Mouse (Mus musculus) T-cell, adult 2 months (primary cell): ENCODE results near the gene Coq8a.

ENCODE experiments used
- DNase-seq: peaks from one replicate; pipeline ENCODE4 v3.0.0; 2022; ENCODE audit warnings: low spot score

The Coq8a gene

DNA sequence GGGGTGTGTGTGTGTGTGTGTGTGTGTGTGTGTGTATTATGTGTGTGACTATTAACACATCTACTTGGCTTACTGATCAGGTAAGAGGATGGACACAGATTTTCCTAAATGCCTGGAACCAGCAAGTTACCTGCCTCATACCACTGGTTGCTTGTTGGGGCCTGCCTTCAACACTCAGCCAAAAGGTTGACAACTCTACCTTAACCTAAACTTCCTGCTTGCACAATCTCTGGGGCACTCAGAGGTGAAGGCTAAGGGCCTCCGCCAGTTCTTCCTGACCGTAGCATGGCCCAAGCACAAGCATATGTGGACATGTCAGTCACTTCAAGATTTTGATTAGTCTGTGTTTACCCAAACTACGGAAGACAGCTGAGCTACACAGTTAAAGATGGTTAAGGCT lies 1.4 kb downstream of the Coq8a start:
- DNase-seq: no peak

DNA sequence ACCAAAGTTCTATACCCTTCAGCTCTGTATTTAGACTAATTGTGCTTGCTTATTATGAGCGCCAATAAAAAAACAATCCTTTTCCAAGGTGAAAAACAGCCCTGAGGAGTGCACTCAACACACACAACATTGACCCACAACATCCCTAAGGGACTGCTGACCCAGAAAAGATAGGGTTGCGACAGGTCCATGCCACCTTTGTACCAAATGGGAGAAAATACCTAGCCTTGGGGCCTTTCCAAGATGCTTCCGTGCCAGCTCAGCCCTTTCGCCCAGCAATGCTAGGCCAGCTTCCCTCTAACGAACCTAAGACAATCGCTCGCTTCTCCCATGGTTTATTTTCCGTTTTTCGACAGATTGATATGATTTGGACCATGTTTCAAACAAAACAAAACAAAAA lies 2.9 kb downstream of the Coq8a start:
- no peak for DNase-seq

DNA sequence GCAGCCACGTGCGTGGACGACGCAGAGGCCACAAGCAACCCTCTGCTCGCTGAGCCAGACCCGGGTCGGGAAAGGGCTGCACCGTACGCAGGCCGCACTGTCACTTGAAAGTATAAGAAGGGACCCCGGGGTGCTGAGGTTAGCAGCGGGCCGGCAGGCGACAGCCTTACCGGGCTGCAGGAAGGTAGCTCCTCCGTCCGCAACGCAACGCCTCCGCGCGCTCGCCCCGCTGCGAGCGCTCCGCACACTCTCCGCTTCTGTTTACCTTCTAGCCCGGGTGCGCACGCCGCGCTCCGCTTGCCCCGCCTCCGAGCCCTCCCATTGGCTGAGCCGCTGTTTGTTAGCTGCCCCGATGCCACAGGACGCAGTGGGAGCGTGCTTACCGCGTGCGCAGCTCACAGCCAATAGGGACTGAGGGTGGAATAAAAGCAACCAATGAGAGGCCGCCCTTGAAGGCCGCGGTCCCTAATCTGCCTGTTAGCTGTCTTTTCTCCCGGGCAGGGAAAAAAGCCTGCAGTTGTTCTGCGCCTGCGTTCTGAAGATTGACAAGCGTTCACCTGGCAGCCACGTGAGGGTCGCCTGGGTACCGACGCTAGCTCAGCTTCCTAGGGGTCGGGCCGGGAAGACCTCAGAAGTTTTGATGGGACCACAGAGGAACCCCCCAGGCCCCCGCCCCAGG lies 3.6 kb downstream of the Coq8a start:
- DNase-seq: peak; percentile 99

DNA sequence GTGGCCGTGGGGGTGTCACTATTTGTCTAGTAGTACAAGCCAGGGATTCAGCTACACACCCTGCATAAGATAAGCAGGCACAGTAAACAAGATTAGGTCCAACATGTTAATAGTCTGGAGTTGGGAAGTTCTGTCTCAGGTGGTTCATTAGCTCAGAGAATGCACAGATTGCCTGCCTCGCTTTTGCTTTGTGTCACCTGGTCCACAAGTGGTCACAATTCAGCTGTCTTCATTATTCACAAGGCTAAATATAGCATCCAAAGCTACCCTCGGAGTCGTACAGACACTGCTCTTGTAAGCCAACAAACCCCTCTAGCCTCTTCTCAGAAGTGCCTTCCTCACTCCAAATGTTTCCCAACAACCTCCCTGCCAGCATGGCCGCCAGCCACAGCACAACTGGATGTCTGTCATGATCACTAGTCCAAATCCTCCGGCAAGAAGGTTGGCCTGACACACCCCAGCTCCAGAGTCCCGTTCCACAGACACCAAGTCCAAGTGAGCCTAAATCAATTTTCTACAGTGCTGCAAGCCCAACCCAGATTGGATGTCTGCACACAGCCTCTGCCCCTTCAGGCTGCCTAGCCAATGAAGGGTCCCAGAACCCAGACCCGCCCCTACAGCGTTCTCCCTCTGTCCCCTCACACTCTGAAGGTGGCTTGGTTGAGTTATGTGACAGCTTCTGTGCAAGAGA lies 4.5 kb downstream of the Coq8a start:
- peak; percentile 28 for DNase-seq

DNA sequence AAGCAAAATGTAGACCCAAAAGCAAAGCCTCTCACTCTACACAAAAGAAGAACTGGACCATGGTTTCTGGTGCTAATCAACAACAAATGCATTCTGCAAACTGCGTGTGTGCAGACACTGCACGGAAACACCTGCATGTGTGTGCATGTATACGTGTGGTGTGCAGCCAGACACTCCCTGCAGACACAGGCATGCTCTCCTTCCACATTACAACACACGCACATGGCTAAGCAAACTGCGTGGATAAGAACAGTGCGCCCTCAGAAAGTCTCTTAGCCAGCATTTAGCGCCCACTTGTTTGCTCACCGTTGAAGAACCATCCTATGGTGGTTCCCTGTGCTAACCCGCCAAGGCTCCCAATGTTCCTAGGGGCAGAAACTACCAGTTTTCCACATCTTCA lies 5.4 kb downstream of the Coq8a start:
- no peak for DNase-seq

DNA sequence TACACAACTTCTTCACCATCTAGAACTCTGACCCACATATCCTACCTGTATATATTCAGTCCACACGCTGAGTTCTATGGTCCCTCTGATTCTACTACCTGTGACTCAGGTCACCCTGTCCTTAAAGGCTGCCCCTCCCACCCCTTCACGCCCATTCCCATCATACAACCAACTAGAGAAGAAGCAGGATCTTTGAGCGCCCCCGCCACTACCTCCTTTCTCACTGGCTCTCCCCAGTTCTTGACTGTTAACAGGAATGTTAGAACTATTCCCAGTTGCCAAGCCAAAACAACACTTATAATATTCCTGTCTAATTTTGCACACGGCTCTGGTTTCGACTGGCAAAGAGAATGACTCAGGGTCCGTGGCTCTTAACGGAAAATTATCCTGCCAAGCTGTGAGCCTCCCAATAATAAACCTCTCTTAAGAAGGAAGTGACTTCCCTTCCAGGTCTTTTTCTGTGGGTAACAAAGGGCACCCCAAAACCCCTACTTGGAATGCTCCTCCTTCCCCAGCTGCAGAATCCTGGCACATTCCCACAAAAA lies 5.9 kb downstream of the Coq8a start:
- DNase-seq: no peak

DNA sequence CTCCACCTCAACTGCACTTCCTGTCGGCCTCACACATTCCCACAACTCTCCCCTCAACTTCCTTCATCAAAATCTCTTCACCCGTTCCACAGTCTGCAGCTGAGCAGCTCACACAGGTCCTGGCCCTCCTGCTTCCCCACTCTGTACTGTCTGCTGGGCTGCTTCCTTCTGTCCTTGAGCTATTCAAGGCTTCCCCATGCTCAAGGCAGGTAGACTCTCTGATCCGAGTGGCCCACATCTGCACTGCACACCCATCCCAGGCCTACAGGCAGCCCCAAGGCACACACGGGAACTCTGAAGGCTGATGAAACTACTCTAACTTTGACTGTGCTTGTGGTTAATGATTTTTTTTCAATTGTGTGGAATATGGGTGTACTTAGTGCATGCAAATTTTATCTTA lies 6.5 kb downstream of the Coq8a start:
- no peak for DNase-seq

DNA sequence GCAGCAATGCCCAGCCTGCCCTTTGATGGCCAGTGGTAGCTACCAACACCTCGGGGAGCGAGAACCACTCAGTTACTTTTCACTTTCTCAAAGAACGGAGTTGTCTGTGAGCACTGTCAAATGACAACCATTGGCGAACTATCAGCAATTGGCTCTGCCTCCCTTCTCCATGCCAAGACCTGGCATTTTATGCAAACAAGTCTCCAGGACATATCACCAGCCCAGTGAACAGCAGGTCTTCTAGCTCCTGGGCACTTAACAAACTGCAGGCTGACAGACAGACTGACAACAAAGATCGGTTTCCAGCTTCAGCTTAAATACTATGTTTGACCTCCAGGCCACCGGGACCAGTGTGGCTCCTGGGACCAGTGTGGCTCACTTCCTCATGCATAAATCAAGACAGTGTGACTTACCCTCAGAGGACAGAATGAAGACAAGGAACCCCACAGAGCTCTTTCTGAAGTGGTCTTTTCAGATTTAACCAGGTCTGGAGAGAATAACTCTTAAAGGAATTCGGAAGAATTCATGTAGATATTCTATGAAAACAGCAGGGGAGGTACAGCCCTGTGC lies 7.7 kb downstream of the Coq8a start:
- no peak for DNase-seq

DNA sequence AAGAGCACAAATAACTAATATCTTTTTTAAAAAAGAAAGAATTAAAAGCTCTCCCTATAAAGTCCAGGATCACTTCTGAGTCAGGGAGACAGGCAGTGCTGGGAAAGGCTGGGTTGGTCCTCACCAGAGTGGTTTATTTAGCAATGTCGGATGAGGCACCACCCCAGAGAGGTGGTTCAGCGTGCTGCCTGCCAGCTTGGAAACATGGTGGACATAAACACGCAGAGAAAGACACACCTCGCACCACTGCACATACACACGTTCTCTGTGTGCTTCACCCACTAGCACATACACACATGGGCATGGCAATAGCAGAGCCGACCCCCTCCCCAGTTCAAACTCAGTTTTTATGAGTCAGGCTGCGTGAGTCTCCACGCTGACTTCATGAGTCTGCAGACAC lies 8.3 kb downstream of the Coq8a start:
- no peak for DNase-seq

DNA sequence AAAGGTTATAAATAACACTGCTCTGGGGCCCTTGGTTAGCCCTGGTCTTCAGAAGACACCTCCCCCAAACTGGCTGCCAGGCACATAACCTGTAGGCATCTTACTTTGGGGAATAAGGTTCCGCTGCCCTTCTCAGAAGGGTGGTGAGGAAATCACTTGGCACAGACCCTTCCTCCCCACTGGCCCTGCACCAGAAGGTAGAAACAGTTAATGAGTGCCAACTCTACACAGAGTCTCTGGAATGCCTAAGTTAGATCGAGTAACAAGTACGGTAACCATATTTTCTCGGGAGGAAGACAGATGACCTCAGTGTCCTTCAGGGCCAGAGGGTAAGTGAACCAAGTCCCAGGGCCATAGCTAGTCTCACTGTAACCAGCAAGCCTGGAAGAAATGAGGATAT lies 10.5 kb downstream of the Coq8a start:
- DNase-seq: no peak

DNA sequence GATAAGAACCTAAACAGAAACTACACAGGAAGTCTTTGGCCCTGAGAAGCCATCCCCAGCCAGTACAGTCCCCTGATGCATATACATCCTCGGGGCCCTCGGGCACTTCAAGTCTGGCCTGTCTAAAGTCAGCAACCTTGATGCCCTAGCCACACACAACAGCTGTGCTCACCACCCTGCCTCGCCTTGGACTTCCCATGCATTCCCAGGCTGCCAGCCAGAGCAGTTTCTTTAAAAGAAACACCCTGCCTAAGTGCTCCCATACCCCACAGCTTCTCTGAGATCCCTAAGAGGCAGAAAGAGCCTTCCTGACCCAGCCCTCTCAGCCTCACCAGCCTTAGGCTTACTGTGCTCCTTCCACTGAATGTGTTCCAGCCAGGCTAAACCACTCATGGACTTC lies 13.0 kb downstream of the Coq8a start:
- DNase-seq: no peak

DNA sequence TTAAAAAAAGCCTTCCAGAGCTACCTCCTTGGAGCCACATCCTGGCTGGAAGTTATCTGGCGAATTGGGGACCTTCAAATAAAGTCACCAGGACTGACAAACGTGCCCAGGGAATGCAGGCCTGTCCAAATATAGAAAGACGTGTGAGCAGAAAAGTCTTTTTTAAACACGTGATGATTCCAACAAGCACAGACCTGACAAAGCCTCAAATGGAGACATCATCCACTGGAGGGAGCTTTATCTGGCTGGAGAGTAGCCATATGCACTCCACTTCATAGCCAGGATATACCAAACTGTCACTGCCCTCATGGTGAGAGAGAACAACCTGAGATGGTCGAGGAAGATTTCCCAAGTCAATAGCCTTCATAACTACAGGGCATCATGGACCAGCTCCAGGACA lies 13.5 kb downstream of the Coq8a start:
- no peak for DNase-seq

DNA sequence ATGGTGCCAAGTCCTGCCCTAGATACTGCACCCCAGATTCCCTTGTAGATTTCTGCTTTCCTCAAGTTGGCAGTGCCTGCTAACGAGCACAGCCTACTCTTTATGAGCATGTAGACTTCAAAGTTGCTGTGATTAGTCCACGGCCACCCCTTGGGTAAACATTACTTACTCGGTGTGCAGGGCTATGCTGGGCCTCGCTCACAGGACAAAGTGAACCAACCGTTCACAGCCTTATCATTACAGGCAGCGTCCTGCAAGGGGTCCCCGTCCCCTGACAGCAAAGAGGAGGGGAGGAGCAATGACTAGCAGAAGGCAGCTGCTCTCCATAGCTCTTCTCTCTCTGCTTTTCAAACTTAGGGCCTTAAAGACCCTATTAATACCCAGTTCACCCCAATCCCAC lies 14.6 kb downstream of the Coq8a start:
- DNase-seq: no peak

DNA sequence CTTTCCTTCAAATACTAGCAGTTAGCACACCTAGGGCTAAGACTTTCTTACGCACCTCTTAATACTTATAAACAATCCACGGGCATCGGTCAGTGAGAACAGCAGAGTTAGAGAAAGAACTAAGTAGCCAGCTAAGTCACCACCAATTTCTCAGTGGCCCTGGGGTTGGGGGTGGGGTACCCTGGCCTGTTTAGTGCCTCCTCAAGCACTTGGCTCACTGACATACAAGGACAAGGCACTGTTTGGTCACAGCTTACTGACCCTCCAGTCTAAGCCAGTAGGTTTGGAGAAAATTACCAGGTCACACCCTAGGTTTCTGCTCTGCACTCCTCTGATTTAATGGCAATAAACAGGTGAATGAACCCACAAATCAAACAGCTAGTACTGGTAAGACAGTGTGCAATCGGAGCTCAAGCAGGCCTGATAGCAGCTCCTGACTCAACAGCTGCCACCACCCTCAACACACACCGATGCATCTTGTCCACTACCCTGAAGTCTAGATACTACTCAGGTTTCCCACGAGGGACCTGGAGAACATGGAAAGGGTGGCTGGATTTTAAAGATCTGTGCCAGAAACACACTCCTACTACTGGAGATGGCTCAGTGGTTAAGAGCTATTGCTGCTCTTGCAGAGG lies 15.8 kb downstream of the Coq8a start:
- no peak for DNase-seq

DNA sequence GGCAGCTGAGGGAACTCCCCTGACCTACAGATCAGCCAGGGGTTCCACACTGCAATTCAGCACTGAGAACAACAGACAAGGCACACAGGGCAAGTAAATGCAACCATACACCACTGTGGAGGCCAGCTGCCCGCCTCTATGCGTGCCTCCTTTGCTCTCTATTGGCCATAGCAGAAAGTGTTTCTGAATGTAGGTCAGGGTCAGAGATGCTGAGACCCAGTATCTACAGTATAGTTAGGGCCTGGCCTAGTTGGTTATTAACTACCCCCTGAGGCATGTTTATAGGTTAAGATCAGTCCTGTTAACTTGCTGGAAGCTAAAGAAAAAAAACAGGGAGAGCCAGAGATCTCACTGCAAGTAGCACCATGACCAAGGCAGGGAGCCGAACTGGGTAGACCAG lies 16.7 kb downstream of the Coq8a start:
- no peak for DNase-seq

DNA sequence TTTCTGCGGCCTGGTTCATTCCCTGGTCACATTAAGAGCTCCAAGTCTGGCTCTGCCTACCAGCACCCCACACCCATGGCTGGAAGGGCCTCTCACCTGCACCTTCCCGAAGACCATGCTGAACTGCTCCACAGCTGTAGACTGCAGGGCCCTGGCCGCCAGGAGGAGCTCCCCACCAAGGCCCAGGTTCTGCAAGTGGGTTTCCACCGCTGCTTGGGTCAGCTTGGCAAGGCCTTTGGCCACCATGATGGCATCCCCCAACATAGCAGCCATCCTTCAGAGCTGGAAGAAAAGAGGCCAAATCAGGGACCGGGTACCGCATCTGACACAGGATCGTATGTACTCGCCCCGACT lies 17.5 kb downstream of the Coq8a start:
- DNase-seq: no peak

DNA sequence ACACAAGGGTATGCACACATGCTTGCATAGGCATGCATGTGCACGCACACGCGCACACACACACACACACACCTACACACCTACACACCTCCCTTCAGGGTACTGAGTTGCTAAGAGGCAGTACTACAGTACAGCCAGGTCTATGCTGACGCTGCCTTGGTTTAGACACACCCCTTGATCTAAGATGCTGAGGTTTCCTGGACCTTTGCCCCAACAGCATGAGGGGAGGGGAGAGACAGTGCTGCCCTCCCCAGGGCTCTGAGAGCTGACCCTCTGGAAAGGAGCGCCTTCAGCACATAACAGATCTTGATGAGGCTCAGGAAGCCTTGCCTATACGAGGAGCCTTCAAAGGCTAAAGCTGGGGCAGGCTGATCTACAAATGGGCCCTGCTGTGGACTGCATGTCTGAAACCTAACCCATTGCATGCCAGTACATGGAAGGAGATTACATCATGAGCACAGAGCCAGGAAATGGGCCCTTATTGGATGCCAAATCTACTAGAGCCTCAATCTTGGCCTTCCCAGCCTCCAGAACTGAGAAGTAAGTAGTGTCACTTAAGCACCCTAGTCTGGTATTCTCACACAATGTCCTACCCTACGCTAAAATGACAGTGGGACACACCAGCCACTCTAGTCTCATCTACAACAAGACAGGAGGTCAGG lies 18.0 kb downstream of the Coq8a start:
- no peak for DNase-seq

DNA sequence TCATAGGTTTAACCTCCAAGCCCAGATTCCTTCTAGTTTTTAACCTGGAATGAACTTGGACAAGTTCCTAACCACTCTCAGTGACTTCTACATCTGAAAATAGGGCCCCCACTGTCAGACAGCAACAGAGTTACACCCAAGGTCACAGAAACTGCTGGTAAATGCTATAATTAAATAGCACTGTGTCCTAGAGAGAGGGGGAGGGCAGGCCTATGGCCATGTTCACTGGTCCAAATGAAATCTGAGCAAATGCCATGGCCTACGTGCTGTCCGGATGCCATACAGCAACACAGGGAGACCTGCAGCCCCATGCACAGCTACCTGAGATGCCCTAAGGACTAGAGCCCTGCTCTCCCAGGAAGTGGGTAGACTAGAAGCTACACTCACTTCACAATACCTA lies 19.6 kb downstream of the Coq8a start:
- DNase-seq: no peak

DNA sequence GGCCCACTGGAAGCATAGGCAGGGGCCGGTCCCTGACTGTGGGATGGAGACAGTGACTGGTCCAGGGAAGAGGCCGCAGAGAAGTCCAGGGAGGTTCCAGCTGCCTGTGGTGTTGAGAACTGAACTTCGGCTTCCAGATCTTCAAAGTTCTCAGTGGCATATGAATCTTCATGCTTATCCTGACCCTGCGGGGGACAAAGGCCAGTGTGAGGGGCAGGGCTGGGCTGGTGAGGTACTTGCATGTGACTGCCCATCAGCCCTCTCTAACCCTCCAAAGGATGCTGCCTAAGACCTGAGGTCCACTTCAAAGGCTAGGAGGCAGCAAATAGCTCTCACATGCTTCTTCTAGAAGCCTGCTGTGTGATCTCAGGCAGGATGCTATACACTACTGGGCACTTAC lies 20.3 kb downstream of the Coq8a start:
- DNase-seq: no peak

DNA sequence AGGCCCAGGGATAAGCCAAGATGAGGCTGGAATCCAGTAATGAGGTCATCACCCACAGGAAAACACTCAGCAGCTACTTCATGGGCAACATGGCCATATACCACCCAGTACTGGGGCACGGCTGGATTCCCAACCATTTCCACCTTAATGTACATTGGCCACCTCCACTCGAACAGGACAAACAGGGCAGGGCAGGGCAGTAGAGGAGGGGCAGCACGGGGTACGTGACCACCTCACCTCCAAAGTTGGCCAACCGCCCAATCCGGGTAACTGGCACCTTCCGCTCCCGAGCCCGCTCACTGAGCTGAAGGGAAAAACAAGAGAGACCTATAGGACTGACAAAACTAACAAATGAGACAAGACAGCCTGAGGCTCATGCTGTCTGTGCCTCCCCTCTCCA lies 21.1 kb downstream of the Coq8a start:
- DNase-seq: no peak

DNA sequence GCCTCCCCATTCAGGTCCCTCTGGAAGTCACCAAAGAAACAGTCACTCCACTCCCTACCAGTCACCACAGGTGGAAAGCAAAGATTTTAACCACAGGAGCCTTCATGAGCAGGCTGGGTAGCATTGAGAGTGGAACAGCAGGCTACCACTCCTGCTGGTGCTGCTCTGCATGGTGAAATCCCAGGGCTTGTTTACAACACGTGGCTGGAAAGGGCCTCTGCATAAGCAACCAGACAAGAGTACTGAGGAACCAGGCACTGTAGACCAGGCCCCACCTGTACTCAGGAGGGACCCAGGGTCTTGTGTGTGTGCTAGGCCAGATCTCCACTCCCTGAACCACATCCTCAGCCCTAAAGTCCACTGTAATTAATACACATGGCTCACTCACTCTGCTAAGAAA lies 22.6 kb downstream of the Coq8a start:
- no peak for DNase-seq

DNA sequence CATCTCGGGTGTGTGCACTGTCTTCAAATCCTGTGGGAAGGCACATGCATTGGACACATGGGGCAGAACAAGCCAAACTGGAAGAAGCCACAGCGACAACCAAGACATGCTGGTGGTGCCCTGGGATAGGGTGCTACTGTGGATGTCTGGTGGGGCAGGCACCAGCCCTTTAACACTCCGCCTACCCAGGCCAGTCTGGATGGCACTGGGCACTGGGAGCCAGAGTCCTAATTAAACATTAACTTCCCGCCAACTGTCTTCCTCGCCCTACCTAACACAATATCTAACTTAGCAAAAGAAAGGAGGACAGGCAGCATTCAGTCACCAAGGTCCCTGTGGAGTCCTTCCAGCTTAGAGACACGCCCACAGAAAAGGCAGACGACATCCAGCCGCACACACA lies 23.8 kb downstream of the Coq8a start:
- no peak for DNase-seq

DNA sequence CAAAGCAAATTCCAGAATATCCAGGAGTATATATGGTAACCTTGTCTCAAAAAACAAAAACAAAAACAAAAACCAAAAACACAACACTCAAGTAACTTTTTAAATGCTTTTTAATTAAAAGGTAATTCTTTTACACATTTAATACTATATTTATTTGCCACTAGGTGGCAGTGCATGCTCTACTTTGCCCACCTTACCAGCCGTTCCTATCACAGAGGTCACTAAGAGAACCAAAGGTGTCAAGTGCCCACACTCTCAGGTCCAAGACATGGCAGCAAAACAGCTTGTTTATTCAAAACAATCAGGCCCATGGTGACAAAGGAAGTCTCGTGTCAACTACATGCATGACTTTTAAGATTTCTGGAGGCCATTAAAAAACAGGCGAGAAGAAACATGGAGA lies 24.2 kb downstream of the Coq8a start:
- DNase-seq: peak; percentile 11
